Mouse (Mus musculus) liver, adult 2 months (tissue): ENCODE results near the gene Afmid. TPM values are rescaled to one million over a fixed set of nuclear protein-coding genes. Genes with fewer than 3 reads are reported as not detected.

Experiments
- DNase-seq: peaks from one replicate; pipeline ENCODE4 v3.0.0-alpha.2; 2011; ENCODE audit warnings: low read depth, low spot score; ENCODE audit errors: extremely low read depth
- H3K27ac ChIP-seq: fragments of 200-500 bp; replicated peaks from 2 replicates; pipeline ENCODE4 v1.5.1; 2012; ENCODE audit warnings: low read depth, mild to moderate bottlenecking, control low read depth, inconsistent platforms, low read length; ENCODE audit not compliant: insufficient read depth
- H3K27me3 ChIP-seq: fragments of 200-500 bp; 2 replicates; pipeline ENCODE4 v1.6.1; 2012; ENCODE audit warnings: mild to moderate bottlenecking, moderate library complexity, low read length, inconsistent platforms; ENCODE audit not compliant: control insufficient read depth, insufficient read depth
- H3K36me3 ChIP-seq: fragments of 200-500 bp; 2 replicates; pipeline ENCODE4 v1.6.1; 2012; ENCODE audit warnings: low read length, inconsistent platforms; ENCODE audit not compliant: control insufficient read depth, insufficient read depth
- H3K4me1 ChIP-seq: fragments of 200-500 bp; 2 replicates; pipeline ENCODE4 v1.6.1; 2011; ENCODE audit warnings: low read length; ENCODE audit not compliant: control insufficient read depth, insufficient read depth
- H3K4me3 ChIP-seq: fragments of 200-500 bp; 2 replicates; pipeline ENCODE4 v1.5.1; 2011; ENCODE audit warnings: low read depth, mild to moderate bottlenecking, control low read depth, low read length, moderate library complexity; ENCODE audit not compliant: insufficient read depth
- H3K79me2 ChIP-seq: fragments of 200-500 bp; 2 replicates; pipeline ENCODE4 v1.6.1; 2012; ENCODE audit warnings: inconsistent platforms, mild to moderate bottlenecking, low read length, moderate library complexity; ENCODE audit not compliant: control insufficient read depth, insufficient read depth
- H3K9ac ChIP-seq: fragments of 200-500 bp; 2 replicates; pipeline ENCODE4 v1.6.1; 2012; ENCODE audit warnings: low read depth, mild to moderate bottlenecking, control low read depth, inconsistent platforms, low read length
- CTCF ChIP-seq: fragments of 200-500 bp; IDR thresholded peaks from 2 replicates; pipeline ENCODE4 v1.5.1; 2011; ENCODE audit warnings: low read depth, low read length, control low read depth
- POLR2A ChIP-seq: fragments of 200-500 bp; IDR thresholded peaks from 2 replicates; pipeline ENCODE4 v1.6.1; 2011; ENCODE audit warnings: low read length, control low read depth; ENCODE audit not compliant: insufficient read depth; ENCODE audit errors: extremely low read depth
- WGBS: fragments of 180-500 bp; shearing (Covaris S2); methylation state at CpG from one replicate; pipeline ENCODE4 v1.1.7; 2018; 5-methylcytosine and 5-hydroxymethylcytosine counted together
- polyA plus RNA-seq: library from polyadenylated mRNA; depleted of rRNA; stranded (reverse); fragments of >200 nt; gene quantifications from 2 replicates; pipeline ENCODE4 v1.2.3, GENCODE M21; 2012
- total RNA-seq: library from RNA; depleted of rRNA; stranded (reverse); fragments of >200 nt; gene quantifications from 2 replicates; pipeline ENCODE4 v1.2.3, GENCODE M21; 2014

Gene Afmid
- total and polyA plus RNA-seq, 2 experiments, result 117 to 119 TPM

DNA sequence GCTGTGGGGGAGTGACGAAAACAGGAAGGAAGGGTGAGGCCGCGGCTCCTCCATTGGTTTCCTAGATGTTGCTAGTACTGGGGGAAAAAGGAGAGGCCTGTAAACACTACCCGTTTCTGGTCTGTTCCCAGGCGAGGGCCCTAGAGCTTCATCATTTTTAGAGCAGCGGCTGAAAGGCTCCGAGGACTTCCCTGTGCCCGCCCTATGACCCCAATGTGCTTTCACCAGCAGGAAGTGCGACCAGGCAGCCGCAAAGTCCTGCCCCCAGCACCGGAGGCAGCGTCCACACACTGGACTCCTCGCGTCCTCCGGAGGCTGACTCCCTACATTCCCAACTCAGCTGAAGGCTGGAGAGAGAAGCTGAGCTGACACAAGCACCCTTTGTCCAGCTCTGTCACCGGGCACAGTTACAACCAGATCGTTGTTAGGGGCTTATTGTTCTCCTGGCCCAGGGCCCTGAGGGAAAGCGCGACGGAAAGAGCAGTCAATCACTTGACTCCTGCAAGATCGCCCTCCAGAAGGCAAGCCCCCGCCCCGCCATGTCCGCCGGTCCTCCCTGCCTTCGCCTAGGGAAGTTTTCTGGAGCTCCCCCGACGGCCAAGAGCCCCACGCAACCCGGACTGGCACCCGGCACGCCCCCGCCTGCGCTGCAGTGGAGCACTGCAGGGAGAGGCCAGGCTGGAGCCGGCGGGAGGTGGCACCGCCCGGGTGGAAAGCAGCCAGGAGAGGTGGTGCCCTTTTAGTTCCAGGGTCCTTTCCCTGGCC lies 46.1 kb upstream of the Afmid start:
- Histone ChIP-seq H3K36me3 (no peaks in the 10 kb centered on the region), H3K4me3 (peak overlapping the region; percentile 62), H3K27me3 (no peaks in the 10 kb centered on the region), H3K4me1 (peaks cover 4% of the 10 kb centered on the region; the same call in 1 of the 2 replicates), H3K27ac (peak overlapping the region; percentile 59), H3K79me2 (no peaks in the 10 kb centered on the region), H3K9ac (peak overlapping the region; percentile 49)
- TF ChIP-seq CTCF (no peak), POLR2A (0 out of 2 replicates have a peak, but pooled peaks have one; percentile 12)
- WGBS, result 4% methylated on average over 38 of the region's 38 CpGs
- peak; percentile 78 for DNase-seq

DNA sequence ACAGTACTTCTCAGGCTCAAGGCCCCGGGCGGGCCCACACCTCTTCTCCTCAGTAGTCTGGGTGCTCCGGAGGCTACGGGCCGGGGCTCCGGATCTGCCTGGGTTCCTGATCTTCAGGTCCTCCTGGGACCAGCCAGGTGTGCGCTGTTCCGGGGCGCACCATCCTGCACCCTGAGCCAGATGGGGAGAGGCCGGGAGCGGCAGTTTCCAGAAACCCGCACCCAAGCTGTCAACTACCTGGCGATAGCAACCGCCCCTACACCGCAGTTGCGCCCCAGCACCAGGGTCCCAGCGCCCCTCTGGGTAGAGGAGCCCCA lies 45.6 kb upstream of the Afmid start:
- Histone ChIP-seq H3K36me3 (no peaks in the 10 kb centered on the region), H3K4me1 (peaks cover 4% of the 10 kb centered on the region; the same call in 1 of the 2 replicates), H3K9ac (peak overlapping the region; percentile 49), H3K27me3 (no peaks in the 10 kb centered on the region), H3K27ac (peak overlapping the region; percentile 59), H3K79me2 (no peaks in the 10 kb centered on the region), H3K4me3 (peak overlapping the region; percentile 62)
- DNase-seq, result no peak
- under 1% methylated on average over 17 of the region's 17 CpGs for WGBS
- TF ChIP-seq CTCF, result no peak
- no peak for TF ChIP-seq POLR2A

DNA sequence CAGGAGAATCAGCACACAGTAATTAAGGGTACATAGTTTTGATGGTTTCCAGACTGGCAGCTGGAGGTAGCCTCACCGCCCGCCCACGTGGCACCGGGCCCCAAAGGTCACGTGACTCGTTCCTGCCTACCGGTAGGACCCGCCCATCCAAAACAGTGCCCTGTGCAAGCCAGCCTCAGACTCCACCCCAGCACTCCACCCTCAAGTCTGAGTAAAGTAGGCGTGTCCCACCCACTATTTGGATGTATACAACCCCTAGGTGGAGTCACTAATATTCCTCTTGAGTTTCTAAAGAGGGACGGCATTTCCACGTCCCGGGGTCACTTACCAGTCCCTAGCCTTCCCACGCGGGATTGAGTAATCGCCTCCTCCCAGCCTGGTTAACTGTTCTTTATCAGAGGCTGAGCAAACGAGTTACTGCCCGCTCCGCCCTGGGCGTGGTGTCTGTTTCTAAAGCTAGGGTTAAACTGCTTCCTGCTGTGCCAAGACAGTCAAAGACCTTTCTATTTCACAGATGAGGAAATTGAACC lies 45.1 kb upstream of the Afmid start:
- no peaks in the 10 kb centered on the region for H3K36me3 ChIP-seq
- peak; percentile 90 for DNase-seq
- 0% methylated on average over 19 of the region's 19 CpGs for WGBS
- H3K9ac ChIP-seq, result peak overlapping the region; percentile 49
- peaks cover 4% of the 10 kb centered on the region; the same call in 1 of the 2 replicates for H3K4me1 ChIP-seq
- peak overlapping the region; percentile 59 for H3K27ac ChIP-seq
- no peaks in the 10 kb centered on the region for H3K27me3 ChIP-seq
- TF ChIP-seq CTCF (no peak), POLR2A (no peak)
- H3K79me2 ChIP-seq, result no peaks in the 10 kb centered on the region
- peak overlapping the region; percentile 62 for H3K4me3 ChIP-seq

DNA sequence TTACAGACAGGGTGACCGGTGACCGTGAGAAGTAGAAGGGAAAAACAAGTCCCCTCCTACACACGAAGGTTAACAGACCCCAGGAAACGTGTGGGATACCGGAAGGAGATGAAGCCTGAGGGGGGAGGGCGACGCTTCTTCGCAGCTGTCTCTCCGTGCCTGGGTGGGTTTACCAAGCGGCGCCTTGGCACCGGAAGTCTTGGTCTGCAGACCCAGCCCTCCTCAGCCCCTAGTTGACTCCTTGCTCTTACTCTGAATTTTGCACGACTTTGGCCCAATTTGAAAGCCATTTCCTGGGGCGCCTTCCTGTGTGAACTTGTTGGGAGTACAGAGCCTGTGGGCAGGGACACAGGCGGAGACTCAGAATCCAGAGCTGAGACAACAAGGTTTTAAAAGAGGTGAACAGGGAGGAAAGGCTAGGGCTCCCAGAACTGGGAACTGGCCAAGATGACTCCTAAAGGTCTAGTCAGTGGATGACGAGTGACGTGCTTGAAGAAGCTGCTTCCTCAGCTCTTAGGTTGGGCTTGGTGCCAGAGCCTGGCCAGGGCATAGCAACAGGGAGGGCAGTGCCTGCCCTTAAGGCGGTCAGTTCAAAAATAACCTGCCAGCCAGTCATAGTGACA lies 44.4 kb upstream of the Afmid start:
- no peaks in the 10 kb centered on the region for H3K36me3 ChIP-seq
- 16% methylated on average over 18 of the region's 18 CpGs for WGBS
- TF ChIP-seq POLR2A, result no peak

DNA sequence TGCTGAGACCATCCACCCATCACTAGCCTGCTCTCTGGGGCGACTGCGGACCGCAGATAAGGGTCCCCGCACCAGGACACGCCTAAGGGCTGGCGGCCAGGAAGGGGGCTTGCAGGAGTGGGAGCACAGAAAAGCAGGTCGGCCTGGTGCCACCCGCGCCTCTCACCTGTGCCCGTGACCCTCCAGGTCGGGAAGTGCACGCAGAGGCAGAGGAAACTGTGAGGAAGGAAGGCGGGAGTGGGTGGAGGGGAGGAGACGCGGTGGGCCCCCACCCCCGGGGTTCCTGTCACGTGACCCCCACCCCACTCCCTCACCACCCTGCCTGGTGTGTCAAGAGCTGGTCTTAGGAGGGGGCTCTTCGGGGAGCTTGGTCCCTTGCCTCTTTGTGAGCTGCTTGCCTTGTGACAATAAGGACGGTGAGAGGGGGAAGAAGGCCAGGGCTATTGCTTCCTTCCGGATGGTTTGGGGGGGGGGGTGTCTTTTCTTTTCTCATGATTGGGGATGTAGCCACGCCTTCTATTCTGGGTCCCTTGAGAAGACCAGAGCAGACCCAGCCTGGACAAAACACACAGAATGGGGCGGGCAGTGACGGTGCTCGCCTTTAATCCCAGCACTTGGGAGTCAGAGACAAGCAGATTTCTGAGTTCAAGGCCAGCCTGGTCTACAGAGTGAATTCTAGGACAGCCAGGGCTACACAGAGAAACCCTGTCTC lies 43.6 kb upstream of the Afmid start, which contains the start of the genes Tmc8 and Tmc6:
Gene Tmc8, plus strand, starts transcription at position 84 of the 712 bp plus-strand sequence.
Gene Tmc6, minus strand, starts transcription at position 206 of the 712 bp plus-strand sequence.
- Histone ChIP-seq H3K4me3 (peak within 1 kb of the TSS; percentile 62), H3K27ac (peak within 1 kb of the TSS; percentile 45), H3K9ac (peak within 1 kb of the TSS; percentile 59), H3K4me1 (peaks cover 4% of the 10 kb centered on the region; the same call in 1 of the 2 replicates), H3K36me3 (no peaks in the 10 kb centered on the region), H3K79me2 (no peaks in the 10 kb centered on the region), H3K27me3 (no peaks in the 10 kb centered on the region)
- WGBS, result 60% methylated on average over 24 of the region's 24 CpGs
- peak; percentile 13 for DNase-seq
- TF ChIP-seq CTCF, result no peak
- TF ChIP-seq POLR2A, result peak; percentile 38; the same call in 1 of the 2 replicates

More for the DNA sequence above, 44.4 kb upstream of the Afmid start:
- peaks cover 4% of the 10 kb centered on the region; the same call in 1 of the 2 replicates for H3K4me1 ChIP-seq
- DNase-seq, result peak; percentile 53
- H3K79me2 ChIP-seq, result no peaks in the 10 kb centered on the region
- H3K9ac ChIP-seq, result peak overlapping the region; percentile 3; the same call in 1 of the 2 replicates
- peak overlapping the region; percentile 62 for H3K4me3 ChIP-seq
- no peaks in the 10 kb centered on the region for H3K27me3 ChIP-seq
- peak overlapping the region; percentile 45 for H3K27ac ChIP-seq
